Mouse (Mus musculus): ENCODE measurements at regions not wholly inside any gene's neighbourhood (a gene's known extent, or its start where the extent isn't known, plus 50 kb on each side); places are given as distances from the start of the nearest gene placed in this dataset.

DNA sequence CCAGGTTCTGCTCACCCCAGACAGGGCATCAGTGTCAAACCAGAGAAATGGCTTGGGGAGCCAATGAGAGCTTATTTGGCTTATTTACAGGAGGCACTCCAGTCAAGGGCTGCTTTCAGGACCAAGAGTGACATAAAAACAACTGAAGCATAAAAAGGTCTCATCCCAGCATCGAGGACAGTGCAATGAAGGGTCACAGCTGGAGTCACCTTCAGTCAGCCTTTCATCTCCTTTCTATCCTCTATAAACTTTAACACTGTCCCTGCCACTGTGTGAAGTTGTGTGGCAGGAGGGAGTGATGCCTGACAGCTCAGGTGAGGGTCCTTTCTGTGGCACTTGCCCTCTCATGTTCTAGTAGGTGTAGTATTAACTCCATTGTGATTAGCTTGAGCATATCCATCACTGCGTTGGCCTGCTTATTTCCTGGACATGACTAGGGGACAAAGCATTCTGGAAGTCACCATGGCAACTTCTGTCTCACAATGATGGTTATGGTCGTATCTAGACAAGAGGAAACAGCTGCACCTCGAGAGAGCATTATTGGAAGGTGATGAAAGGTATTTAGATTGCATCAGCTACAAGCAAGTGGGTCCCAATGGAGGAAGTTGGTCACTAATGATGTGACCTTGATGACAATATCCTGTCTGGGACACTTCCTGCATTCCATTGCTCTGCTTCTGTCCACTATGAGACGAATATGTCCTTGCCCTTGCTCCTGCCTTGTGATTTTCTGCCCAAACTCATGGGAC is 87.8 kb upstream of the Enpp6 start:
- Histone ChIP-seq H3K27me3 (no peaks in the 10 kb centered on the region), H3K4me2 (replicated peaks) (no peak overlapping the region), H3K36me3 (no peaks in the 10 kb centered on the region), H3K4me3 (no peak overlapping the region), H3K9ac (no peak overlapping the region), H3K4me1 (no peaks in the 10 kb centered on the region), H3K9me3 (no peaks in the 10 kb centered on the region), H3K27ac (no peak overlapping the region)
- 31% methylated on average over 5 of the region's 5 CpGs for WGBS
- ATAC-seq (ENCODE audit: low FRiP score, low read depth) = no peak

DNA sequence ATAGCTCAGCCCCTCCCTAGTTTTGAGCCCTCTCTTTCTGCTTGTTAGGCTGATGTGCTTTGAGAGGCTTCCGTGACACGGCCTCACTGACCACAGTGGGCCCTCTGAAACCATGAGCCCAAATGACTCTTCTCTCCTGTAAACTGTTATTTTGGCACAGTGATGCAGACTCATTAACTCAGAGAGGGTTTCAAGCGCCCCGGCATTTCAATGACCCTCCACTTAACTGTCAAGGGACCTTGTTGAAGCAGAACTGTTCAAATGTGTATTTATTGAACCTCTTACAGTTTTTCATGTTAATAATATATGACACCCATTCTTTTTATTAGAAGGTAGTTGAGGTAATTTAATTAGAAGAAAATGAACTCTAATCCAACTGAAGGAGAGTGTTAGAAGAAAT is 85.9 kb upstream of the Enpp6 start:
- ATAC-seq (ENCODE audit: low FRiP score, low read depth) = no peak
- Histone ChIP-seq H3K4me3 (no peak overlapping the region), H3K27me3 (no peaks in the 10 kb centered on the region), H3K4me2 (replicated peaks) (no peak overlapping the region), H3K27ac (no peak overlapping the region), H3K36me3 (no peaks in the 10 kb centered on the region), H3K9me3 (no peaks in the 10 kb centered on the region), H3K9ac (no peak overlapping the region), H3K4me1 (no peaks in the 10 kb centered on the region)
- WGBS = 74% methylated on average over 4 of the region's 4 CpGs

DNA sequence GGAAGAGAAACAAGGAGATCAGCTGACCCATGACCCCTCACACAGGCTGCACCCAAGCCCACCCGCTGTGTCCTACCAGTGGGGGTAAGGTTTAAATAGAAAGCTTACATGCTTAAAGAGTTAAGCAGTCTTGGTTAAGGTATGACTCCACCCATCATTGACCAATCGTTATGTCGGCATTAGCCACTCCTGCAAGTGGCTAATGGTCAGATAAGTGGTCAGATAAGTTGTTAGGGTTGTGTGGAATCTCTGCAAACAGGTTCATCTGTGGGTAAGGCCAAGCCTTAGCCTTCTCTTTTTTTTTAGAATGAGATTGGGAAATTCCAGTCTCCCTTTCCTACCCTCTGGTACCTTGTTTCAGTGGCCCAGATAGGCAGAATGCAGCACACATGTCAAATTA is 82.0 kb upstream of the Enpp6 start:
- Histone ChIP-seq H3K9me3 (no peaks in the 10 kb centered on the region), H3K4me1 (no peaks in the 10 kb centered on the region; the same call in 1 of the 2 replicates), H3K4me3 (no peak overlapping the region), H3K4me2 (replicated peaks) (no peak overlapping the region), H3K9ac (no peak overlapping the region), H3K36me3 (no peaks in the 10 kb centered on the region), H3K27me3 (0 out of 2 replicates have a peak, but pooled peaks cover 2% of the 10 kb centered on the region), H3K27ac (no peak overlapping the region)
- 82% methylated on average over 3 of the region's 3 CpGs for WGBS
- ATAC-seq (ENCODE audit: low FRiP score, low read depth) = no peak

DNA sequence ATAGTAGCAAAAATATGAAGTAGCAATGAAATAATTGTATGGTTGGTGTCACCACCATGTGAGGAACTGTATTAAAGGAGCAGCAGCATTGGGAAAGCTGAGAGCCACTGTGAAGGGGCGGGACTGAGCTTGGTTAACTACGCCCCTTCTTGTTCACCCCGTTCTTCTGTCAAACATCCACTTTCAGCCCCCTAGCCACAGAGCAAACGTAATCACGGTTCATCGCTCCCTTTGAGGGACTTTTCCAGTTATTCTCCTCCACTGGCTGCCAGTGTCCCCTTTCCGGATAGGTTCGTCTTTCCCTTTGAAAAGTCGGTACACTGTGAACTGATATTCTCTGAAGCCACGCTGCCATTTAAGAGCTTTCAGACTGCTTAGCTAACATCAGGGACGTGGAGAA is 79.3 kb upstream of the Enpp6 start:
- ATAC-seq (ENCODE audit: low FRiP score, low read depth) = no peak
- no peaks in the 10 kb centered on the region for H3K9me3 ChIP-seq
- H3K4me3 ChIP-seq = no peak overlapping the region
- 0 out of 2 replicates have a peak, but pooled peaks cover 2% of the 10 kb centered on the region for H3K27me3 ChIP-seq
- no peaks in the 10 kb centered on the region for H3K36me3 ChIP-seq
- H3K9ac ChIP-seq = no peak overlapping the region
- 69% methylated on average over 11 of the region's 11 CpGs for WGBS
- no peaks in the 10 kb centered on the region; the same call in 1 of the 2 replicates for H3K4me1 ChIP-seq
- H3K4me2 ChIP-seq (replicated peaks) = no peak overlapping the region
- H3K27ac ChIP-seq = no peak overlapping the region

DNA sequence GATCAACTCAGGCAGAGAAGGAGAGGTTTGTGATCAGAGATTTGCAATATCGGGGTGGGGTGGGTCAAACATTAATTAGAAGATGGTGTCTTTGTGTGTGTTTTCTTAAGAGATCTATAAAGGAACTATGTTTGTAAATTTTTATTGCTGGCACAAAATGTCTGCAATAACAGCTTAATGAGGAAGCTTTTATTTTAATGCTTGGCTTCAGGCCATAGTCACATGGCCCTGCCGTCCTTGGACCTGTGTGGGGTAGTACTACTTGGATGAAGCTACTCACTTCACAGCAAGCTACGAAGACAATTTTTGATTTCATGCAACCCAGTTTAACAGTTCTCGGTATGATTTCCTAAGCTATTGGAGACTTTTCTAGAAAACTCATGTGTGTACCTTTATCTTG is 78.5 kb upstream of the Enpp6 start:
- Histone ChIP-seq H3K4me3 (no peak overlapping the region), H3K9ac (no peak overlapping the region), H3K36me3 (no peaks in the 10 kb centered on the region), H3K27ac (no peak overlapping the region), H3K27me3 (0 out of 2 replicates have a peak, but pooled peaks cover 2% of the 10 kb centered on the region), H3K4me2 (replicated peaks) (no peak overlapping the region), H3K9me3 (no peaks in the 10 kb centered on the region), H3K4me1 (no peaks in the 10 kb centered on the region; the same call in 1 of the 2 replicates)
- ATAC-seq (ENCODE audit: low FRiP score, low read depth) = no peak
- 61% methylated on average over 4 of the region's 4 CpGs for WGBS

GRCm38 (mm10) chr8:46913956-46914355 is 72.7 kb upstream of the Enpp6 start:
- no peak overlapping the region for H3K4me2 ChIP-seq (replicated peaks)
- 47% methylated on average over 5 of the region's 5 CpGs for WGBS
- H3K36me3 ChIP-seq = no peaks in the 10 kb centered on the region

GRCm38 (mm10) chr8:46920071-46920470 is 66.6 kb upstream of the Enpp6 start:
- no peak for ATAC-seq (ENCODE audit: low FRiP score, low read depth)
- H3K9me3 ChIP-seq = no peaks in the 10 kb centered on the region

More at GRCm38 (mm10) chr8:46913956-46914355, 72.7 kb upstream of the Enpp6 start:
- Histone ChIP-seq H3K27ac (no peak overlapping the region), H3K9ac (no peak overlapping the region), H3K4me1 (no peaks in the 10 kb centered on the region), H3K27me3 (no peaks in the 10 kb centered on the region), H3K9me3 (no peaks in the 10 kb centered on the region), H3K4me3 (no peak overlapping the region)
- ATAC-seq (ENCODE audit: low FRiP score, low read depth) = no peak

DNA sequence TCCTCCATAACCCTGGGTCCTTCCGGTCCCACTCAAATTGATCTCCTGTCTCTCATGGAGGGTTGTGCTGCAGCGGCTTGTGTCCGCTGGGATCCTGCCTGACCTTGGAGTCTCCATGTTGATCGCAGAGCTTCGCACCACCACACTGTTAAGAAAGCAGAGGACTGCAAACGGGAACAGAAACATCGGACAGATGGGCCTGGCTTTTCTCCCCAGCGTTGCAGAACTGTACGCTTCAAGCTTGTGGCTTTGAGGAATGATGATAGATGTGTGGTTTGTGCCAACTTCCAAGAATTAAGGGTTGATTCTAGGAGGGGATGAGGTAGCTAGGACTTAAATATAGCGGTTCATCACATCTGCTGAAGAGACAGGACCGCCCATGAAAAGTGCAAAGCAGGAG is 65.6 kb upstream of the Enpp6 start:
- 92% methylated on average over 11 of the region's 11 CpGs for WGBS
- Histone ChIP-seq H3K4me2 (replicated peaks) (no peak overlapping the region), H3K4me1 (peaks cover 9% of the 10 kb centered on the region; the same call in 1 of the 2 replicates), H3K4me3 (no peak overlapping the region), H3K9ac (no peak overlapping the region), H3K27me3 (no peaks in the 10 kb centered on the region), H3K27ac (no peak overlapping the region), H3K9me3 (no peaks in the 10 kb centered on the region), H3K36me3 (no peaks in the 10 kb centered on the region)
- no peak for ATAC-seq (ENCODE audit: low FRiP score, low read depth)

More at GRCm38 (mm10) chr8:46920071-46920470, 66.6 kb upstream of the Enpp6 start:
- H3K36me3 ChIP-seq = no peaks in the 10 kb centered on the region
- no peak overlapping the region for H3K4me3 ChIP-seq
- no peaks in the 10 kb centered on the region for H3K27me3 ChIP-seq
- no peak overlapping the region for H3K9ac ChIP-seq
- H3K4me2 ChIP-seq (replicated peaks) = no peak overlapping the region
- no peak overlapping the region for H3K27ac ChIP-seq
- H3K4me1 ChIP-seq = peaks cover 6% of the 10 kb centered on the region; the same call in 1 of the 2 replicates
- 29% methylated on average over 3 of the region's 3 CpGs for WGBS

DNA sequence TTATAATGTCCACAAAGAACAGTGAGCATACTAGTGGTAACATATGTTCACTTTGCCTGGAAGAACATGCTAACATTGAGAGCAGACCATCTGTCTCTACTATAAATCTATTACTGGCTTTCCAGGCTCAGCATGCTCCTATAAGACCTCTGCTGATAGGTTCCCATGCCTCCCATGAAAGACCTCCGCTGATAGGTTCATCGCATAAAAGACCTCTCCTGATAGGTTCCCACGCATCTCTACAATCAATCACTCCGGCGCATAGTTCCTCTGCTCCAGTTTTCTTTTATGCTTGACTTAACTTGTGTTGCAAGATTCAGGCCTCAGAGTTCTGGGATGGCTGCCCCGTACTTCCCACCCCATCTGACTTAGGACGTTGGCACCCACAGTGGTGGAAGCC is 65.1 kb upstream of the Enpp6 start:
- H3K9me3 ChIP-seq = no peaks in the 10 kb centered on the region
- H3K4me1 ChIP-seq = peaks cover 9% of the 10 kb centered on the region; the same call in 1 of the 2 replicates
- H3K4me2 ChIP-seq (replicated peaks) = no peak overlapping the region
- ATAC-seq (ENCODE audit: low FRiP score, low read depth) = no peak
- H3K36me3 ChIP-seq = no peaks in the 10 kb centered on the region
- H3K9ac ChIP-seq = no peak overlapping the region
- H3K27me3 ChIP-seq = no peaks in the 10 kb centered on the region
- WGBS = 96% methylated on average over 7 of the region's 7 CpGs
- H3K4me3 ChIP-seq = no peak overlapping the region
- H3K27ac ChIP-seq = no peak overlapping the region

GRCm38 (mm10) chr8:46924787-46925548 is 61.7 kb upstream of the Enpp6 start:
- Histone ChIP-seq H3K27me3 (no peaks in the 10 kb centered on the region), H3K4me2 (replicated peaks) (no peak overlapping the region), H3K4me1 (peaks cover 19% of the 10 kb centered on the region; the same call in 1 of the 2 replicates), H3K9me3 (no peaks in the 10 kb centered on the region), H3K27ac (no peak overlapping the region; the same call in 1 of the 2 replicates), H3K36me3 (no peaks in the 10 kb centered on the region), H3K9ac (no peak overlapping the region), H3K4me3 (no peak overlapping the region)
- ATAC-seq (ENCODE audit: low FRiP score, low read depth) = no peak
- WGBS = 52% methylated on average over 13 of the region's 13 CpGs

DNA sequence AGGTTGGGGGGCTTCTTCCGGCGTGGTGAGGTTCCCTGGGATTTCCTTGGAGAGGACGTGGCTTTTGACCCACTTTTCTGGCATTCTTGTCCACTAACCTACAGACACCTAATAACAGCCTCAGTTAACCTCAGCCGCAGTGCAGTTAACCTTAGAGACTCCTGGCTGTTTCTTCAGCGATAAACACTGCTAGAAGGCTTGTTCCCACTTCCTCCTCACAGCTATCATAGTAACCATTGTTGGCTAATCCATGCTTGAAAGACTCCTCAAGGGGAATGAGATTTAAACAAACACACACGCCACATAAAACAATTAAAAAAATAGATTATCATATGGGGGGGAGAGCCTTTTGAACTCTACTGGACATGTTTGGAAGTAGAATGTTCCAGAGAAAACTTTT is 58.0 kb upstream of the Enpp6 start:
- ATAC-seq (ENCODE audit: low FRiP score, low read depth) = no peak
- H3K4me3 ChIP-seq = no peak overlapping the region
- no peaks in the 10 kb centered on the region for H3K9me3 ChIP-seq
- no peaks in the 10 kb centered on the region for H3K36me3 ChIP-seq
- H3K9ac ChIP-seq = no peak overlapping the region
- no peak overlapping the region for H3K4me2 ChIP-seq (replicated peaks)
- H3K4me1 ChIP-seq = peaks cover 19% of the 10 kb centered on the region; the same call in 1 of the 2 replicates
- no peak overlapping the region for H3K27ac ChIP-seq
- no peaks in the 10 kb centered on the region for H3K27me3 ChIP-seq
- 76% methylated on average over 6 of the region's 6 CpGs for WGBS

- Histone ChIP-seq H3K4me2 (replicated peaks) (no peak overlapping the region), H3K36me3 (no peaks in the 10 kb centered on the region), H3K27ac (peak overlapping the region; percentile 39; the same call in 1 of the 2 replicates), H3K4me1 (peaks cover 23% of the 10 kb centered on the region), H3K4me3 (no peak overlapping the region), H3K9ac (no peak overlapping the region), H3K27me3 (no peaks in the 10 kb centered on the region), H3K9me3 (no peaks in the 10 kb centered on the region)
- ATAC-seq (ENCODE audit: low FRiP score, low read depth) = no peak
- 79% methylated on average over 6 of the region's 6 CpGs for WGBS
Observed at GRCm38 (mm10) chr8:46929678-46930077, 57.0 kb upstream of the Enpp6 start.
